Mouse (Mus musculus) liver, embryonic 15.5 days (tissue): ENCODE data around the gene Ppp4c. TPM values are rescaled to one million over a fixed set of nuclear protein-coding genes. Genes with fewer than 3 reads are reported as not detected.

Experiments used
- ATAC-seq: fragments of 200-750 bp; cut with Nextera tagmentation; 2 replicates; pipeline ENCODE4 v1.8.0; 2017; ENCODE audit warnings: moderate number of reproducible peaks, mild to moderate bottlenecking, moderate library complexity; ENCODE audit not compliant: insufficient read depth
- H3K27ac ChIP-seq: fragments of 300-500 bp; sonication (generic); replicated peaks from 2 replicates; pipeline ENCODE4 v1.5.1; 2015; ENCODE audit warnings: mild to moderate bottlenecking, inconsistent platforms
- H3K27me3 ChIP-seq: fragments of 300-500 bp; sonication (generic); 2 replicates; pipeline ENCODE4 v1.6.1; 2015; ENCODE audit warnings: mild to moderate bottlenecking, inconsistent platforms
- H3K36me3 ChIP-seq: fragments of 300-500 bp; sonication (generic); replicated peaks from 2 replicates; pipeline ENCODE4 v1.6.1; 2015; ENCODE audit warnings: moderate library complexity, mild to moderate bottlenecking, inconsistent platforms
- H3K4me1 ChIP-seq: fragments of 300-500 bp; sonication (generic); replicated peaks from 2 replicates; pipeline ENCODE4 v1.6.1; 2015; ENCODE audit warnings: inconsistent platforms
- H3K4me2 ChIP-seq: fragments of 300-500 bp; sonication (generic); 2 replicates; pipeline ENCODE4 v1.6.1; 2015; ENCODE audit warnings: moderate library complexity, mild to moderate bottlenecking, inconsistent platforms
- H3K4me3 ChIP-seq: fragments of 300-500 bp; sonication (generic); replicated peaks from 2 replicates; pipeline ENCODE4 v1.5.1; 2015; ENCODE audit warnings: mild to moderate bottlenecking, inconsistent platforms
- H3K9ac ChIP-seq: fragments of 300-500 bp; sonication (generic); 2 replicates; pipeline ENCODE4 v1.6.1; 2015; ENCODE audit warnings: moderate library complexity, mild to moderate bottlenecking, inconsistent platforms
- H3K9me3 ChIP-seq: fragments of 300-500 bp; sonication (generic); replicated peaks from 2 replicates; pipeline ENCODE4 v1.6.1; 2016; ENCODE audit warnings: inconsistent platforms
- WGBS: fragments of 180-500 bp; shearing (Covaris S2); methylation state at CpG from one replicate; pipeline ENCODE4 v1.1.7; 2015; ENCODE audit warnings: mixed read lengths; ENCODE audit not compliant: insufficient replicate concordance; 5-methylcytosine and 5-hydroxymethylcytosine counted together
- polyA plus RNA-seq: library from polyadenylated mRNA; unstranded; fragments of >200 nt; fragmentation: Nextera tagmentation; extraction: Ambion mirVana; gene quantifications from 2 replicates; pipeline ENCODE4 v1.2.1, GENCODE M21; 2015

Gene Ppp4c
- polyA plus RNA-seq, 1 experiment from 2014 or later, result 107 TPM

GRCm38 (mm10) chr7:126818818-126819217 lies 26.5 kb upstream of the Ppp4c start:
- peaks cover 31% of the 10 kb centered on the region for H3K27me3 ChIP-seq
- H3K36me3 ChIP-seq, result no peaks in the 10 kb centered on the region
- no peak overlapping the region for H3K4me2 ChIP-seq
- no peak for ATAC-seq
- H3K9ac ChIP-seq, result no peak overlapping the region
- no peak overlapping the region for H3K4me3 ChIP-seq
- no peak overlapping the region for H3K27ac ChIP-seq
- no peaks in the 10 kb centered on the region for H3K9me3 ChIP-seq
- WGBS, result 17% methylated on average over 1 of the region's 1 CpGs
- H3K4me1 ChIP-seq, result 0 out of 2 replicates have a peak, but pooled peaks cover 8% of the 10 kb centered on the region

GRCm38 (mm10) chr7:126817595-126817994 lies 25.3 kb upstream of the Ppp4c start:
- 71% methylated on average over 7 of the region's 7 CpGs for WGBS
- H3K9ac ChIP-seq, result no peak overlapping the region
- H3K4me1 ChIP-seq, result 0 out of 2 replicates have a peak, but pooled peaks cover 7% of the 10 kb centered on the region
- H3K27ac ChIP-seq, result no peak overlapping the region
- no peaks in the 10 kb centered on the region for H3K36me3 ChIP-seq
- no peak for ATAC-seq
- H3K4me2 ChIP-seq, result no peak overlapping the region
- H3K4me3 ChIP-seq, result no peak overlapping the region
- H3K9me3 ChIP-seq, result no peaks in the 10 kb centered on the region
- H3K27me3 ChIP-seq, result peaks cover 18% of the 10 kb centered on the region

GRCm38 (mm10) chr7:126816494-126816893 lies 24.2 kb upstream of the Ppp4c start:
- Histone ChIP-seq H3K4me2 (no peak overlapping the region), H3K4me3 (no peak overlapping the region), H3K36me3 (no peaks in the 10 kb centered on the region), H3K27ac (no peak overlapping the region), H3K27me3 (peaks cover 10% of the 10 kb centered on the region; the same call in 1 of the 2 replicates), H3K9ac (no peak overlapping the region), H3K4me1 (no peaks in the 10 kb centered on the region), H3K9me3 (no peaks in the 10 kb centered on the region)
- 63% methylated on average over 8 of the region's 8 CpGs for WGBS
- no peak for ATAC-seq

GRCm38 (mm10) chr7:126815726-126816222 lies 23.5 kb upstream of the Ppp4c start:
- Histone ChIP-seq H3K9me3 (no peaks in the 10 kb centered on the region), H3K4me1 (no peaks in the 10 kb centered on the region), H3K27me3 (peaks cover 3% of the 10 kb centered on the region; the same call in 1 of the 2 replicates), H3K27ac (no peak overlapping the region), H3K4me2 (no peak overlapping the region), H3K36me3 (no peaks in the 10 kb centered on the region), H3K4me3 (no peak overlapping the region), H3K9ac (no peak overlapping the region)
- no peak for ATAC-seq
- 55% methylated on average over 8 of the region's 8 CpGs for whole genome bisulfite sequencing

- H3K36me3 ChIP-seq, result no peaks in the 10 kb centered on the region
- H3K27me3 ChIP-seq, result no peaks in the 10 kb centered on the region; the same call in 1 of the 2 replicates
- no peak for ATAC-seq
- 38% methylated on average over 5 of the region's 5 CpGs for WGBS
- H3K9ac ChIP-seq, result 0 out of 2 replicates have a peak overlapping the region, but pooled peaks have one; percentile 69
- H3K27ac ChIP-seq, result 0 out of 2 replicates have a peak overlapping the region, but pooled peaks have one; percentile 74
- H3K4me3 ChIP-seq, result no peak overlapping the region
- peak overlapping the region; percentile 97 for H3K4me2 ChIP-seq
- H3K9me3 ChIP-seq, result no peaks in the 10 kb centered on the region
- H3K4me1 ChIP-seq, result peaks cover 36% of the 10 kb centered on the region
Observed at GRCm38 (mm10) chr7:126809723-126810369, 17.6 kb upstream of the Ppp4c start.

GRCm38 (mm10) chr7:126808703-126809455 lies 16.6 kb upstream of the Ppp4c start:
- Histone ChIP-seq H3K9ac (peak overlapping the region; percentile 69), H3K4me3 (peak overlapping the region; percentile 66), H3K27me3 (no peaks in the 10 kb centered on the region), H3K4me2 (peak overlapping the region; percentile 97), H3K27ac (peak overlapping the region; percentile 74), H3K36me3 (no peaks in the 10 kb centered on the region), H3K9me3 (no peaks in the 10 kb centered on the region), H3K4me1 (peaks cover 36% of the 10 kb centered on the region)
- 2% methylated on average over 43 of the region's 43 CpGs for WGBS
- ATAC-seq, result peak; percentile 84

- Histone ChIP-seq H3K27ac (no peak overlapping the region), H3K36me3 (no peaks in the 10 kb centered on the region), H3K4me3 (no peak overlapping the region), H3K9me3 (no peaks in the 10 kb centered on the region), H3K4me2 (peak overlapping the region; percentile 97; the same call in 1 of the 2 replicates), H3K9ac (no peak overlapping the region), H3K4me1 (peaks cover 46% of the 10 kb centered on the region), H3K27me3 (no peaks in the 10 kb centered on the region)
- WGBS, result 64% methylated on average over 4 of the region's 4 CpGs
- ATAC-seq, result no peak
Observed at GRCm38 (mm10) chr7:126807405-126807804, 15.1 kb upstream of the Ppp4c start.

- no peaks in the 10 kb centered on the region for H3K27me3 ChIP-seq
- peaks cover 50% of the 10 kb centered on the region for H3K4me1 ChIP-seq
- 66% methylated on average over 6 of the region's 6 CpGs for WGBS
- no peak overlapping the region for H3K4me2 ChIP-seq
- no peak overlapping the region for H3K9ac ChIP-seq
- H3K9me3 ChIP-seq, result no peaks in the 10 kb centered on the region
- H3K27ac ChIP-seq, result no peak overlapping the region
- ATAC-seq, result no peak
- H3K36me3 ChIP-seq, result no peaks in the 10 kb centered on the region
- no peak overlapping the region for H3K4me3 ChIP-seq
Observed at GRCm38 (mm10) chr7:126806956-126807355, 14.7 kb upstream of the Ppp4c start.

GRCm38 (mm10) chr7:126803751-126804150 lies 11.5 kb upstream of the Ppp4c start:
- Histone ChIP-seq H3K36me3 (no peaks in the 10 kb centered on the region), H3K4me2 (no peak overlapping the region), H3K9me3 (no peaks in the 10 kb centered on the region), H3K4me3 (no peak overlapping the region), H3K4me1 (peaks cover 59% of the 10 kb centered on the region), H3K27me3 (no peaks in the 10 kb centered on the region), H3K9ac (no peak overlapping the region), H3K27ac (no peak overlapping the region)
- no peak for ATAC-seq

GRCm38 (mm10) chr7:126803181-126803580 lies 10.9 kb upstream of the Ppp4c start:
- Histone ChIP-seq H3K27me3 (no peaks in the 10 kb centered on the region), H3K9me3 (no peaks in the 10 kb centered on the region), H3K4me1 (peaks cover 59% of the 10 kb centered on the region), H3K9ac (no peak overlapping the region), H3K36me3 (no peaks in the 10 kb centered on the region), H3K4me2 (no peak overlapping the region), H3K27ac (no peak overlapping the region), H3K4me3 (no peak overlapping the region)
- 48% methylated on average over 6 of the region's 6 CpGs for WGBS
- ATAC-seq, result no peak

GRCm38 (mm10) chr7:126802134-126802889 lies 10.0 kb upstream of the Ppp4c start:
- H3K4me1 ChIP-seq, result peaks cover 59% of the 10 kb centered on the region
- no peaks in the 10 kb centered on the region for H3K9me3 ChIP-seq
- WGBS, result 64% methylated on average over 11 of the region's 11 CpGs
- H3K9ac ChIP-seq, result no peak overlapping the region
- no peaks in the 10 kb centered on the region for H3K27me3 ChIP-seq
- H3K27ac ChIP-seq, result no peak overlapping the region
- H3K4me2 ChIP-seq, result no peak overlapping the region
- H3K4me3 ChIP-seq, result no peak overlapping the region
- ATAC-seq, result no peak
- H3K36me3 ChIP-seq, result peaks cover 2% of the 10 kb centered on the region; the same call in 1 of the 2 replicates
